ENCODE assay signal across 8 mouse cellular contexts in the genomic region with DNA sequence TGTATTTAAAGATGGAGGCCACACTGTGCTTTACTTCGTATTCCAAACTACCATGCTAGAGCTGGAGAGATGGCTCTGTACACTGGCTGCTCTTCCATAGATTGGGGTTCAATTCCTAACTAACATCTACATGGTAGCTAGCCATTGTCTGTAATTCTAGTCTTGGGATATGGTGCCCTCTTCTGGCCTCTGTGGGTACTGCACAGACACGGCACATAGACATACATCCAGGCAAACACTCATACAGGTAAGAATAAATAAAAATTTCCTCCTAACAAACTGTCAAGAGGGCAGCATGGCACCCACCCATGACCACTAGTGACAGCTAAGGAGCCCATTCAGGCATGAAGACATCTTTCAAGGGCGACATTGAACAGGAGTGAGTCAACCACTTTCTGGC. TPM values are rescaled to one million over a fixed set of nuclear protein-coding genes. Genes with fewer than 3 reads are reported as not detected.
DNase-seq lines count a peak whose midpoint lies in the region; ATAC-seq and TF ChIP-seq lines count a peak whose summit lies in the region.

No protein-coding gene starts in this region.

- intact Hi-C loops in left cerebral cortex, postnatal 25 days (cut with DNase I), result loop anchor here (5.0 kb wide), 3 partner anchors 49 to 179 kb away; partner anchors contain the start of genes Foxm1 and Rhno1

- ATAC-seq in heart, embryonic 11.5 days (replicated peaks; ENCODE audit: insufficient number of reproducible peaks, low FRiP score, low TSS enrichment), result no peak
- ATAC-seq in intestine, postnatal 0 days, result 0 out of 2 replicates have a peak, but pooled peaks have one; percentile 32
- ATAC-seq in midbrain, embryonic 12.5 days (ENCODE audit: low FRiP score, low read depth), result 0 out of 2 replicates have a peak, but pooled peaks have one; percentile 32

- no peaks in the 10 kb centered on the region for H3K27me3 ChIP-seq in heart, embryonic 11.5 days (ENCODE audit: control insufficient read depth, insufficient read depth, low read length)
- H3K27me3 ChIP-seq in intestine, postnatal 0 days (replicated peaks; ENCODE audit: control insufficient read depth, insufficient read depth, low read length), result no peaks in the 10 kb centered on the region
- no peaks in the 10 kb centered on the region for H3K27me3 ChIP-seq in midbrain, embryonic 12.5 days
- H3K27me3 ChIP-seq in small intestine, adult 2 months (ENCODE audit: control insufficient read depth, insufficient read depth, low read length), result no peaks in the 10 kb centered on the region

- no peak overlapping the region for H3K9ac ChIP-seq in heart, embryonic 11.5 days (ENCODE audit: low read depth, low read length)
- no peak overlapping the region for H3K9ac ChIP-seq in intestine, postnatal 0 days (ENCODE audit: low read depth, low read length)
- no peak overlapping the region for H3K9ac ChIP-seq in midbrain, embryonic 12.5 days (replicated peaks)

- no peak for TF ChIP-seq POLR2A in small intestine, adult 2 months (IDR thresholded peaks at IDR 0.05; ENCODE audit: low read depth, low read length)

- H3K4me3 ChIP-seq in heart, embryonic 11.5 days (ENCODE audit: low read depth, low read length), result no peak overlapping the region
- no peak overlapping the region for H3K4me3 ChIP-seq in intestine, postnatal 0 days (ENCODE audit: low read depth, low read length)
- H3K4me3 ChIP-seq in midbrain, embryonic 12.5 days, result no peak overlapping the region
- H3K4me3 ChIP-seq in small intestine, adult 2 months (ENCODE audit: low read depth, low read length), result no peak overlapping the region

- TF ChIP-seq CTCF in intestine, postnatal 0 days (IDR thresholded peaks at IDR 0.05; ENCODE audit: low read depth), result peak; percentile 93
- TF ChIP-seq CTCF in small intestine, adult 2 months (IDR thresholded peaks at IDR 0.05; ENCODE audit: extremely low read depth, insufficient read length, insufficient replicate concordance, low read depth, low read length), result peak; percentile 49; the same call in 1 of the 2 replicates

- H3K4me2 ChIP-seq in heart, embryonic 11.5 days, result no peak overlapping the region
- no peak overlapping the region for H3K4me2 ChIP-seq in intestine, postnatal 0 days (replicated peaks; ENCODE audit: low read depth)
- H3K4me2 ChIP-seq in midbrain, embryonic 12.5 days (replicated peaks), result no peak overlapping the region

- H3K4me1 ChIP-seq in heart, embryonic 11.5 days (ENCODE audit: control insufficient read depth, insufficient read depth, low read length), result no peaks in the 10 kb centered on the region
- no peaks in the 10 kb centered on the region for H3K4me1 ChIP-seq in intestine, postnatal 0 days (replicated peaks; ENCODE audit: control insufficient read depth, insufficient read depth, low read length)
- no peaks in the 10 kb centered on the region for H3K4me1 ChIP-seq in midbrain, embryonic 12.5 days
- no peaks in the 10 kb centered on the region for H3K4me1 ChIP-seq in small intestine, adult 2 months (ENCODE audit: control insufficient read depth, insufficient read depth, insufficient read length, low read length)

- H3K9me3 ChIP-seq in heart, embryonic 11.5 days (replicated peaks; ENCODE audit: control insufficient read depth, low read length), result no peaks in the 10 kb centered on the region
- H3K9me3 ChIP-seq in intestine, postnatal 0 days (ENCODE audit: control insufficient read depth), result no peaks in the 10 kb centered on the region
- H3K9me3 ChIP-seq in midbrain, embryonic 12.5 days, result no peaks in the 10 kb centered on the region

- no peak overlapping the region for H3K27ac ChIP-seq in heart, embryonic 11.5 days (ENCODE audit: low read depth, low read length)
- H3K27ac ChIP-seq in intestine, postnatal 0 days (ENCODE audit: low read depth, low read length), result no peak overlapping the region
- H3K27ac ChIP-seq in midbrain, embryonic 12.5 days (replicated peaks), result no peak overlapping the region
- no peak overlapping the region for H3K27ac ChIP-seq in small intestine, adult 2 months (ENCODE audit: insufficient read depth, low read depth, low read length)

- 16% methylated on average over 3 of the region's 3 CpGs for WGBS in heart, embryonic 11.5 days (ENCODE audit: insufficient replicate concordance)
- 18% methylated on average over 3 of the region's 3 CpGs for WGBS in intestine, postnatal 0 days
- WGBS in midbrain, embryonic 12.5 days, result 21% methylated on average over 3 of the region's 3 CpGs
- WGBS in small intestine, adult 2 months, result 15% methylated on average over 3 of the region's 3 CpGs

- H3K36me3 ChIP-seq in heart, embryonic 11.5 days (ENCODE audit: control insufficient read depth, insufficient read depth, low read length), result peaks cover 34% of the 10 kb centered on the region
- H3K36me3 ChIP-seq in intestine, postnatal 0 days (ENCODE audit: control insufficient read depth, insufficient read depth), result peaks cover 49% of the 10 kb centered on the region
- H3K36me3 ChIP-seq in midbrain, embryonic 12.5 days, result peaks cover 71% of the 10 kb centered on the region
- peaks cover 33% of the 10 kb centered on the region for H3K36me3 ChIP-seq in small intestine, adult 2 months (ENCODE audit: control insufficient read depth, insufficient read depth, low read length)

- DNase-seq in heart, adult 18-20 months, result peak; percentile 59 to 94
- DNase-seq in cerebellum, adult 9-11 months, result peak; percentile 73
- DNase-seq in frontal cortex, postnatal 14 days (ENCODE audit: low spot score in 2 of 2), result peak; percentile 63 to 88
- peak; percentile 86 to 89 for DNase-seq in left cerebral cortex, postnatal 25 days (ENCODE audit: low spot score in 2 of 2)

RNA-seq across cellular contexts. Expression of gene Nrip2, which starts 12.0 kb away (rescaled TPM):
- 1 to 10 TPM; 1.3 TPM for total RNA-seq in heart, adult 18-20 months (2021)
- polyA plus RNA-seq in heart, embryonic 11.5 days (2014; fragmentation: Nextera tagmentation; extraction: Ambion mirVana), result 1.9 TPM in 2 replicates
- 2.3 and 3.4 TPM in 2 replicates for polyA plus RNA-seq in intestine, postnatal 0 days (2015; fragmentation: Nextera tagmentation; extraction: Ambion mirVana)
- total RNA-seq in left cerebral cortex, postnatal 25 days (2021), result 1 to 10 TPM; 9.9 to 10.0 TPM
- 4.1 and 5.4 TPM in 2 replicates for polyA plus RNA-seq in midbrain, embryonic 12.5 days (2016; fragmentation: Nextera tagmentation; extraction: Ambion mirVana)
- 0.49 and 0.63 TPM in 2 replicates for polyA plus RNA-seq in small intestine, adult 2 months (2012; rRNA removed)

RNA-seq across cellular contexts. Expression of gene Itfg2, which starts 13.6 kb away (rescaled TPM):
- total RNA-seq in heart, adult 18-20 months (2021), result 10 to 100 TPM; 17.0 to 22.0 TPM
- polyA plus RNA-seq in heart, embryonic 11.5 days (2014; fragmentation: Nextera tagmentation; extraction: Ambion mirVana), result 25.8 and 26.3 TPM in 2 replicates
- polyA plus RNA-seq in intestine, postnatal 0 days (2015; fragmentation: Nextera tagmentation; extraction: Ambion mirVana), result 9.4 and 11.9 TPM in 2 replicates
- total RNA-seq in left cerebral cortex, postnatal 25 days (2021), result 10 to 100 TPM; 25.0 to 30.9 TPM
- polyA plus RNA-seq in midbrain, embryonic 12.5 days (2016; fragmentation: Nextera tagmentation; extraction: Ambion mirVana), result 39.2 TPM in 2 replicates
- polyA plus RNA-seq in small intestine, adult 2 months (2012; rRNA removed), result 16.1 and 16.2 TPM in 2 replicates

RNA-seq across cellular contexts. Expression of gene Fkbp4, which starts 27.4 kb away (rescaled TPM):
- 100 to 1,000 TPM; 352 to 419 TPM for total RNA-seq in heart, adult 18-20 months (2021)
- polyA plus RNA-seq in heart, embryonic 11.5 days (2014; fragmentation: Nextera tagmentation; extraction: Ambion mirVana), result 270 and 303 TPM in 2 replicates
- polyA plus RNA-seq in intestine, postnatal 0 days (2015; fragmentation: Nextera tagmentation; extraction: Ambion mirVana), result 113 and 116 TPM in 2 replicates
- 100 to 1,000 TPM; 117 to 119 TPM for total RNA-seq in left cerebral cortex, postnatal 25 days (2021)
- polyA plus RNA-seq in midbrain, embryonic 12.5 days (2016; fragmentation: Nextera tagmentation; extraction: Ambion mirVana), result 496 and 515 TPM in 2 replicates
- polyA plus RNA-seq in small intestine, adult 2 months (2012; rRNA removed), result 52.9 and 105 TPM in 2 replicates

RNA-seq across cellular contexts. Expression of gene Gm44596, which starts 35.8 kb away (rescaled TPM):
- total RNA-seq in heart, adult 18-20 months (2021), result not detected
- polyA plus RNA-seq in heart, embryonic 11.5 days (2014; fragmentation: Nextera tagmentation; extraction: Ambion mirVana), result not detected in 2 replicates
- not detected in 2 replicates for polyA plus RNA-seq in intestine, postnatal 0 days (2015; fragmentation: Nextera tagmentation; extraction: Ambion mirVana)
- not detected for total RNA-seq in left cerebral cortex, postnatal 25 days (2021)
- not detected in 2 replicates for polyA plus RNA-seq in midbrain, embryonic 12.5 days (2016; fragmentation: Nextera tagmentation; extraction: Ambion mirVana)
- not detected in 2 replicates for polyA plus RNA-seq in small intestine, adult 2 months (2012; rRNA removed)

RNA-seq across cellular contexts. Expression of gene Tex52, which starts 35.9 kb away (rescaled TPM):
- not detected for total RNA-seq in heart, adult 18-20 months (2021)
- polyA plus RNA-seq in heart, embryonic 11.5 days (2014; fragmentation: Nextera tagmentation; extraction: Ambion mirVana), result 0.21 and 0.42 TPM in 2 replicates
- not detected in 2 replicates for polyA plus RNA-seq in intestine, postnatal 0 days (2015; fragmentation: Nextera tagmentation; extraction: Ambion mirVana)
- under 1 TPM; 0.64 to 0.82 TPM for total RNA-seq in left cerebral cortex, postnatal 25 days (2021)
- polyA plus RNA-seq in midbrain, embryonic 12.5 days (2016; fragmentation: Nextera tagmentation; extraction: Ambion mirVana), result 0.55 and 0.71 TPM in 2 replicates
- not detected in 2 replicates for polyA plus RNA-seq in small intestine, adult 2 months (2012; rRNA removed)
